Mouse (Mus musculus): ENCODE results near the gene Wnt5b. TPM values are rescaled to one million over a fixed set of nuclear protein-coding genes. Genes with fewer than 3 reads are reported as not detected.

Wnt5b gene
- total and polyA plus RNA-seq, 3 experiments, result 0.04 TPM; not detected in 2

DNA sequence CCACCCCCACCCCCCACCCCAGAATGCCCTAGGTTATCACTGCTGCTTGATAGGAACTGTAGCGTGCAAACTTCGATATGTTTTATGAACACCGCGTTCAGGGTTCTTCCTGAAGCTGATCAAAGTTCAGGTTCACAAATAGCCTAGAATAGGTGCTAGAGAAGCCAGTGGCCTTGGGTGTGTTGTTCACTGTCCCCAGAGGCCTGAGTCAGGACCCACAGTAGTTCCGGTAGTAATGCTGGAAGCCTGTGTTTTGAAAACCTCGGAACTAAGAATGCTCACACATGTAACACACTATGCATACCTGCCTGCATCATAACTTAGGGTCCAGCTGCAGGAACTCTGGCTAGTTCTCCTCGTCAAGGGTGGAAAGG lies 57.1 kb downstream of the Wnt5b start:
- Histone ChIP-seq H3K36me3 (ENCODE audit: control insufficient read depth in 1 of 2, insufficient read depth in 2 of 2, low read length in 2 of 2) (peaks cover 3 to 11% of the 10 kb centered on the region in 2 experiments; a peak in 3 of 4 replicates), H3K9me3 (replicated peaks; ENCODE audit: insufficient read depth, low read length) (no peaks in the 10 kb centered on the region), H3K27ac (ENCODE audit: control insufficient read depth, low read depth, low read length) (no peak overlapping the region), H3K79me2 (ENCODE audit: control insufficient read depth, insufficient read depth, low read length, poor library complexity) (peaks cover 12% of the 10 kb centered on the region), H3K4me1 (ENCODE audit: control insufficient read depth in 1 of 2, insufficient read depth in 2 of 2, low read length in 2 of 2) (peaks cover 0 to 5% of the 10 kb centered on the region in 2 experiments; a peak in 1 of 4 replicates), H3K27me3 (ENCODE audit: control insufficient read depth in 1 of 2, insufficient read depth in 2 of 2, low read length in 2 of 2) (no peaks in the 10 kb centered on the region), H3K4me3 (ENCODE audit: control insufficient read depth in 1 of 2, insufficient read depth in 1 of 2, low read depth in 2 of 2, low read length in 2 of 2) (no peak overlapping the region), H3K9ac (ENCODE audit: control insufficient read depth, low read depth, low read length, poor library complexity, severe bottlenecking) (no peak overlapping the region)
- no peak for TF ChIP-seq MAZ (IDR thresholded peaks at IDR 0.05; ENCODE audit: low read depth, low read length)
- TF ChIP-seq CHD2 (IDR thresholded peaks at IDR 0.05; ENCODE audit: low read length), result no peak
- no peak for TF ChIP-seq TAL1 (IDR thresholded peaks at IDR 0.05; ENCODE audit: low read length)
- TF ChIP-seq NRF1 (IDR thresholded peaks at IDR 0.05; ENCODE audit: insufficient read depth, low read depth, low read length, poor library complexity, severe bottlenecking), result no peak
- no peak for TF ChIP-seq RAD21 (IDR thresholded peaks at IDR 0.05; ENCODE audit: low read depth, low read length)
- TF ChIP-seq MXI1 (IDR thresholded peaks at IDR 0.05; ENCODE audit: low read depth, low read length), result no peak
- no peak for TF ChIP-seq NELFE (IDR thresholded peaks at IDR 0.05; ENCODE audit: low read depth, low read length)
- no peak for TF ChIP-seq ELF1 (IDR thresholded peaks at IDR 0.05; ENCODE audit: low read depth, low read length)
- no peak for TF ChIP-seq MAX (IDR thresholded peaks at IDR 0.05; ENCODE audit: low read length)
- TF ChIP-seq USF1 (IDR thresholded peaks at IDR 0.05; ENCODE audit: low read depth, low read length), result no peak
- DNase-seq (ENCODE audit: low read depth, low spot score), result no peak

DNA sequence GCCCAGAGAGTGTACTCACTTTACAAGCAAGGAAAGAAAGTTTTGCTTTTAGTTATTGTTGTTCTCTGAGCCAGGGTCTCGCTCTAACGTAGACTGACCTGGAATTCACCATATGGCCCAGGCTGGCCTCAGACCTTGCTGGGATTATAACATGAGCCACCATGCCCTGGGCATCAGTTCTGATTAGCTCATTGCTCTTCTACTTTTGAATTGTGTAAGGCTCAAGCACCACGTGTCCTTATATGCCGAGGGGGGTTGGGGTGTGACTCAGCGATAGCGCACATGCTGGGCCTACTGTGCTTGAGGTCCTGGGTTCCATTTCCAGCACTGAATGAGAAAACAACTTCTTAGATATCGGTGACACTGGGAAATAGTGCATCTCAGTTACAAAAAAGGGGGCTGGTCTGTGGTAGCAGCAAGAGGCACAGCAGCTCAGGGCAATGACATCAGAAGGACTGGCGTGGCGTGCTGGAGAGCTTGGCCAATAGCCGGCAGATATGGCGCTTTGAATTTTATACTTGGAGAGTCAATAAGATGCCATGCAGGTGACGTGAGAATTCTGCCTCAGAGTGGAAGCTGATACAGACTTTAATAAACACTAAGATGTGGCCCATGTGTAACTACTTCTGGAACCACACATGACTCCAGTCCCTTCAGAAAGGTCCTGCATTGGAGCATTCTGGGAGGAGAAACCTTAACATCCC lies 57.6 kb downstream of the Wnt5b start:
- Histone ChIP-seq H3K9ac (ENCODE audit: control insufficient read depth, low read depth, low read length, poor library complexity, severe bottlenecking) (no peak overlapping the region), H3K4me1 (ENCODE audit: control insufficient read depth in 1 of 2, insufficient read depth in 2 of 2, low read length in 2 of 2) (peaks cover 0 to 5% of the 10 kb centered on the region in 2 experiments; a peak in 1 of 4 replicates), H3K27me3 (ENCODE audit: control insufficient read depth in 1 of 2, insufficient read depth in 2 of 2, low read length in 2 of 2) (no peaks in the 10 kb centered on the region), H3K27ac (ENCODE audit: control insufficient read depth, low read depth, low read length) (no peak overlapping the region), H3K9me3 (replicated peaks; ENCODE audit: insufficient read depth, low read length) (no peaks in the 10 kb centered on the region), H3K79me2 (ENCODE audit: control insufficient read depth, insufficient read depth, low read length, poor library complexity) (peaks cover 14% of the 10 kb centered on the region), H3K36me3 (ENCODE audit: control insufficient read depth in 1 of 2, insufficient read depth in 2 of 2, low read length in 2 of 2) (peaks cover 3 to 11% of the 10 kb centered on the region in 2 experiments; a peak in 3 of 4 replicates), H3K4me3 (ENCODE audit: control insufficient read depth in 1 of 2, insufficient read depth in 1 of 2, low read depth in 2 of 2, low read length in 2 of 2) (no peak overlapping the region)
- no peak for DNase-seq (ENCODE audit: low read depth, low spot score)
- TF ChIP-seq RCOR1 (IDR thresholded peaks at IDR 0.05; ENCODE audit: low read depth, low read length), result no peak
- no peak for TF ChIP-seq GATA1 (IDR thresholded peaks at IDR 0.05; ENCODE audit: low read depth, low read length)
- no peak for TF ChIP-seq ETS1 (IDR thresholded peaks at IDR 0.05; ENCODE audit: low read depth, low read length)
- no peak for TF ChIP-seq NELFE (IDR thresholded peaks at IDR 0.05; ENCODE audit: low read depth, low read length)

DNA sequence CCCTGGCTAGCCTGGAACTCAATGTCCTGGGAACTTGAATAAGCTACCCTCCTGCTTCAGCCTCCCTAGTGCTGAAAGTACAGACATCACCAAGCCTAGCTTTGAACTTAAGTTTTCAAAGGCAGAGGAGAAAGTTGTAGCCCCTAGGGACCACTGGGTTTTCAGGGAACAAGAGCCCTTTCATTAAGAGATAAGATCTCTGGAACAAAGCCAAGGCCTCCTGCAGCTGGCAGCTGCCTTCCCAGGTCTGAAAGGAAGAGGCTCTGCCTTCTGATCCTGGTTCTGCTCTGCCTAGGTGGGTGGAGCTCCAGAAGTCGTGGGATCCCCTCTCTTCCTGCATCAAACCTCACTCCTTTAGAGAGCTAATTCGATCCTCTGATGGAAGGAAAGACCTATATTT lies 58.7 kb downstream of the Wnt5b start:
- peaks cover 23% of the 10 kb centered on the region for H3K79me2 ChIP-seq (ENCODE audit: control insufficient read depth, insufficient read depth, low read length, poor library complexity)
- peaks cover 0 to 5% of the 10 kb centered on the region in 2 experiments; a peak in 1 of 4 replicates for H3K4me1 ChIP-seq (ENCODE audit: control insufficient read depth in 1 of 2, insufficient read depth in 2 of 2, low read length in 2 of 2)
- no peaks in the 10 kb centered on the region for H3K9me3 ChIP-seq (replicated peaks; ENCODE audit: insufficient read depth, low read length)
- no peak overlapping the region for H3K9ac ChIP-seq (ENCODE audit: control insufficient read depth, low read depth, low read length, poor library complexity, severe bottlenecking)
- peaks cover 3 to 11% of the 10 kb centered on the region in 2 experiments; a peak in 3 of 4 replicates for H3K36me3 ChIP-seq (ENCODE audit: control insufficient read depth in 1 of 2, insufficient read depth in 2 of 2, low read length in 2 of 2)
- no peak overlapping the region for H3K4me3 ChIP-seq (ENCODE audit: control insufficient read depth in 1 of 2, insufficient read depth in 1 of 2, low read depth in 2 of 2, low read length in 2 of 2)
- no peaks in the 10 kb centered on the region for H3K27me3 ChIP-seq (ENCODE audit: control insufficient read depth in 1 of 2, insufficient read depth in 2 of 2, low read length in 2 of 2)
- no peak overlapping the region for H3K27ac ChIP-seq (ENCODE audit: control insufficient read depth, low read depth, low read length)
- TF ChIP-seq KAT2A (conservative IDR thresholded peaks at IDR 0.05; ENCODE audit: low read depth, low read length) (no peak), CTCF (IDR thresholded peaks at IDR 0.05 in 2 of 3, conservative IDR thresholded peaks at IDR 0.05 in 1 of 3; ENCODE audit: control insufficient read depth in 1 of 3, insufficient read depth in 1 of 3, low read depth in 2 of 3, low read length in 3 of 3, poor library complexity in 1 of 3, severe bottlenecking in 1 of 3) (no peak), GATA1 (IDR thresholded peaks at IDR 0.05; ENCODE audit: low read depth, low read length) (peak; percentile 68), ETS1 (IDR thresholded peaks at IDR 0.05; ENCODE audit: low read depth, low read length) (peak; percentile 20; the same call in 1 of the 2 replicates), HCFC1 (IDR thresholded peaks at IDR 0.05; ENCODE audit: low read depth, low read length) (no peak)
- peak; percentile 53 for DNase-seq (ENCODE audit: low read depth, low spot score)
